Mouse (Mus musculus) MEL (cell line): ENCODE data around the gene Mus81.
"Not testable (repeated sequence)": the region's sequence is repeated elsewhere in the genome, so short reads cannot be mapped to it uniquely, and the experiment has no call there.

Experiments
- CTCF ChIP-seq, 3 experiments: IDR thresholded peaks in 2 of 3; conservative IDR thresholded peaks in 1 of 3; 2 replicates each; pipeline ENCODE4 v1.5.1; 2011 to 2012; ENCODE audit warnings: low read length in 3 of 3, low read depth in 2 of 3, mild to moderate bottlenecking in 2 of 3, improper control_type of control experiment in 1 of 3, inconsistent platforms in 1 of 3, mixed read lengths in 1 of 3, moderate library complexity in 1 of 3; ENCODE audit not compliant: control insufficient read depth in 1 of 3, insufficient read depth in 1 of 3, poor library complexity in 1 of 3, severe bottlenecking in 1 of 3
- E2F4 ChIP-seq: IDR thresholded peaks from 2 replicates; pipeline ENCODE4 v1.6.1; 2011; ENCODE audit warnings: low read depth, low read length, improper control_type of control experiment, borderline replicate concordance
- EP300 ChIP-seq, 2 experiments: IDR thresholded peaks; 2 replicates each; pipeline ENCODE4 v1.6.1; 2011; ENCODE audit warnings: improper control_type of control experiment in 2 of 2, low read length in 2 of 2, low read depth in 1 of 2, mild to moderate bottlenecking in 1 of 2
- MEF2A ChIP-seq: IDR thresholded peaks from 2 replicates; pipeline ENCODE4 v1.6.1; 2014; ENCODE audit warnings: low read depth, mild to moderate bottlenecking, inconsistent platforms, low read length, improper control_type of control experiment; ENCODE audit not compliant: poor library complexity, insufficient replicate concordance, severe bottlenecking; ENCODE audit errors: extremely low read depth
- POLR2A ChIP-seq, 2 experiments: IDR thresholded peaks; 2 replicates each; pipeline ENCODE4 v1.6.1; 2011 to 2012; ENCODE audit warnings: low read length in 2 of 2, mild to moderate bottlenecking in 2 of 2, control low read depth in 1 of 2, improper control_type of control experiment in 1 of 2, low read depth in 1 of 2, moderate library complexity in 1 of 2; ENCODE audit not compliant: control insufficient read depth in 1 of 2, insufficient read depth in 1 of 2, poor library complexity in 1 of 2
- USF1 ChIP-seq: IDR thresholded peaks from 2 replicates; pipeline ENCODE4 v1.6.1; 2014; ENCODE audit warnings: low read depth, mild to moderate bottlenecking, inconsistent platforms, low read length, improper control_type of control experiment, moderate library complexity

GRCm38 (mm10) chr19:5493301-5493721 is 5.1 kb upstream of the Mus81 start:
- not testable (repeated sequence) for TF ChIP-seq E2F4; EP300 (IDR thresholded peaks at IDR 0.05; ENCODE audit: low read depth in 1 of 2, low read length in 2 of 2); POLR2A (IDR thresholded peaks at IDR 0.05; ENCODE audit: control insufficient read depth in 1 of 2, insufficient read depth in 1 of 2, low read depth in 1 of 2, low read length in 2 of 2, poor library complexity in 1 of 2); USF1; CTCF (IDR thresholded peaks at IDR 0.05 in 2 of 3, conservative IDR thresholded peaks at IDR 0.05 in 1 of 3; ENCODE audit: control insufficient read depth in 1 of 3, insufficient read depth in 1 of 3, low read depth in 2 of 3, low read length in 3 of 3, poor library complexity in 1 of 3, severe bottlenecking in 1 of 3); MEF2A
